Mouse (Mus musculus) neural tube, embryonic 15.5 days (tissue): ENCODE measurements at regions not wholly inside any gene's neighbourhood (a gene's known extent, or its start where the extent isn't known, plus 50 kb on each side); places are given as distances from the start of the nearest gene placed in this dataset.
A peak's percentile ranks its signal among the peaks of the same experiment; 100 is the strongest.

Source experiments
- ATAC-seq: fragments of 200-750 bp; cut with Nextera tagmentation; 2 replicates; pipeline ENCODE4 v1.8.0; 2017; ENCODE audit warnings: mild to moderate bottlenecking, moderate TSS enrichment, moderate library complexity; ENCODE audit not compliant: low FRiP score
- H3K27ac ChIP-seq: fragments of 300-500 bp; sonication (generic); replicated peaks from 2 replicates; pipeline ENCODE4 v1.5.1; 2015; ENCODE audit warnings: mild to moderate bottlenecking, inconsistent platforms
- H3K27me3 ChIP-seq: fragments of 300-500 bp; sonication (generic); replicated peaks from 2 replicates; pipeline ENCODE4 v1.6.1; 2015; ENCODE audit warnings: inconsistent platforms
- H3K36me3 ChIP-seq: fragments of 300-500 bp; sonication (generic); 2 replicates; pipeline ENCODE4 v1.6.1; 2015; ENCODE audit warnings: inconsistent platforms
- H3K4me1 ChIP-seq: fragments of 300-500 bp; sonication (generic); 2 replicates; pipeline ENCODE4 v1.6.1; 2015; ENCODE audit warnings: inconsistent platforms
- H3K4me2 ChIP-seq: fragments of 300-500 bp; sonication (generic); 2 replicates; pipeline ENCODE4 v1.6.1; 2015; ENCODE audit warnings: inconsistent platforms, mild to moderate bottlenecking, moderate library complexity
- H3K4me3 ChIP-seq: fragments of 300-500 bp; sonication (generic); replicated peaks from 2 replicates; pipeline ENCODE4 v1.5.1; 2015; ENCODE audit warnings: mild to moderate bottlenecking, inconsistent platforms
- H3K9ac ChIP-seq: fragments of 300-500 bp; sonication (generic); replicated peaks from 2 replicates; pipeline ENCODE4 v1.6.1; 2015; ENCODE audit warnings: mild to moderate bottlenecking, inconsistent platforms
- H3K9me3 ChIP-seq: fragments of 300-500 bp; sonication (generic); replicated peaks from 2 replicates; pipeline ENCODE4 v1.6.1; 2016; ENCODE audit warnings: inconsistent platforms
- WGBS: fragments of 180-500 bp; shearing (Covaris S2); methylation state at CpG from one replicate; pipeline ENCODE4 v1.1.7; 2015; ENCODE audit warnings: mixed read lengths; 5-methylcytosine and 5-hydroxymethylcytosine counted together

DNA sequence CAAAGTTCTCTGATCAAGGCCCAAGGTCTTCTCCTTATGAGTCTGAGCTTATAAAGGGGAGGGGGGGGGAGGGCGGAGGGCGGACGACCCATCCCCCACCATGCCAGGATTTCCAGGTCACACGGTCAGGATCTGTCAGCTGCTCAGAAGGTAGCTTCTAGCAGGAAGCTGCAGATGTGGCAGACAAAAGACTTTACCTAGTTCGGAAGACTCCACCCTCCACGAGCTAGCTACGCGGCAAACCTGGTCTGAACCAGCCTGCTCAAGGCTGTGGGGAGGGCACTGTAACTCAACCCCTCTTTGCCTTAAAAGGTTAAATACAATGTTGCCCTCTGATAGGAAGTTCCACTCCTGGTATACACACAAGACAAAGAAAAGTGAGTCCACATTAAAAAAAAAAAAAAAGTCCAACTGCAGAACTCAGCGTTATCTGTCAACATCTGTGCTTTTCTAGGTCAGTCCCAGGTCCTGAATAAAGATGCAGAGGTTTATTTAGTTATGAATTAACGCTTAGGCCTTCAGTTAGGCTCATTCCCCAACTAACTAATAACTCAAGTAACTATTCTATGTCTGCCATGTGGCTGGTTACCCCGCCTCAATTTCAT, 108.7 kb downstream of the Rpl14 start:
- Histone ChIP-seq H3K9ac (no peak overlapping the region), H3K9me3 (no peaks in the 10 kb centered on the region), H3K4me1 (peaks cover 25% of the 10 kb centered on the region), H3K27ac (no peak overlapping the region), H3K4me3 (no peak overlapping the region), H3K27me3 (no peaks in the 10 kb centered on the region; the same call in 1 of the 2 replicates), H3K4me2 (no peak overlapping the region), H3K36me3 (no peaks in the 10 kb centered on the region)
- WGBS = 49% methylated on average over 11 of the region's 11 CpGs
- no peak for ATAC-seq

- Histone ChIP-seq H3K9me3 (no peaks in the 10 kb centered on the region), H3K4me1 (peaks cover 10% of the 10 kb centered on the region), H3K27ac (no peak overlapping the region), H3K9ac (no peak overlapping the region), H3K27me3 (no peaks in the 10 kb centered on the region; the same call in 1 of the 2 replicates), H3K4me2 (no peak overlapping the region), H3K4me3 (no peak overlapping the region), H3K36me3 (no peaks in the 10 kb centered on the region)
- no peak for ATAC-seq
- 22% methylated on average over 7 of the region's 7 CpGs for WGBS
Observed at GRCm38 (mm10) chr9:120681404-120681803, 110.2 kb downstream of the Rpl14 start.

GRCm38 (mm10) chr9:120685961-120686360, 114.7 kb downstream of the Rpl14 start:
- H3K4me1 ChIP-seq = peaks cover 23% of the 10 kb centered on the region
- H3K27ac ChIP-seq = no peak overlapping the region
- 16% methylated on average over 6 of the region's 7 CpGs for WGBS
- no peak overlapping the region for H3K4me3 ChIP-seq
- H3K9ac ChIP-seq = no peak overlapping the region
- no peak overlapping the region for H3K4me2 ChIP-seq
- H3K9me3 ChIP-seq = no peaks in the 10 kb centered on the region
- ATAC-seq = no peak
- no peaks in the 10 kb centered on the region for H3K36me3 ChIP-seq
- H3K27me3 ChIP-seq = no peaks in the 10 kb centered on the region

DNA sequence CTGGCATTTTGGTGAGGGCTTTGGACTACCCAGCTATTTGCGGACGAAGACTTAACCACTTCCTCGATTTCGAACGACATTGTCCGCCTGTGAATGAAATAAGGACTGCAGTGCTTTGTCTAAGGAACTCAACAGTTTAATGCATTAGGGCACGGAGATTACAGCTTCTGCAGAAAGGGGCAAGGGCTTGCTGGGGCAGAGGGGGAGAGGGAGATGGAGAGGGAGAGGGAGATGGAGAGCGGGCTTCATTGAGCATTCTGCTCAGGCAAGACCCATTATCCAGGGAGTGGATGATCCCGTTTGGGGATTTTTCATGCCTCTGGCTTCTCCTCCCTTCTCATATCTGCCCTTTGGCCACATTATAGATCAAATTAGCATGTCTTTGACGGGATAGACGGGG, 117.8 kb downstream of the Rpl14 start:
- no peak for ATAC-seq
- no peak overlapping the region for H3K9ac ChIP-seq
- H3K4me1 ChIP-seq = peaks cover 33% of the 10 kb centered on the region
- no peak overlapping the region for H3K4me3 ChIP-seq
- H3K4me2 ChIP-seq = no peak overlapping the region
- no peaks in the 10 kb centered on the region for H3K9me3 ChIP-seq
- H3K27me3 ChIP-seq = no peaks in the 10 kb centered on the region
- H3K36me3 ChIP-seq = no peaks in the 10 kb centered on the region
- no peak overlapping the region for H3K27ac ChIP-seq
- 53% methylated on average over 11 of the region's 11 CpGs for WGBS

GRCm38 (mm10) chr9:120690510-120690909, 119.3 kb downstream of the Rpl14 start:
- Histone ChIP-seq H3K4me1 (peaks cover 33% of the 10 kb centered on the region), H3K4me3 (no peak overlapping the region), H3K36me3 (no peaks in the 10 kb centered on the region), H3K9me3 (no peaks in the 10 kb centered on the region), H3K4me2 (no peak overlapping the region), H3K9ac (no peak overlapping the region), H3K27me3 (no peaks in the 10 kb centered on the region), H3K27ac (peak overlapping the region; percentile 74)
- WGBS = 28% methylated on average over 5 of the region's 5 CpGs
- no peak for ATAC-seq

DNA sequence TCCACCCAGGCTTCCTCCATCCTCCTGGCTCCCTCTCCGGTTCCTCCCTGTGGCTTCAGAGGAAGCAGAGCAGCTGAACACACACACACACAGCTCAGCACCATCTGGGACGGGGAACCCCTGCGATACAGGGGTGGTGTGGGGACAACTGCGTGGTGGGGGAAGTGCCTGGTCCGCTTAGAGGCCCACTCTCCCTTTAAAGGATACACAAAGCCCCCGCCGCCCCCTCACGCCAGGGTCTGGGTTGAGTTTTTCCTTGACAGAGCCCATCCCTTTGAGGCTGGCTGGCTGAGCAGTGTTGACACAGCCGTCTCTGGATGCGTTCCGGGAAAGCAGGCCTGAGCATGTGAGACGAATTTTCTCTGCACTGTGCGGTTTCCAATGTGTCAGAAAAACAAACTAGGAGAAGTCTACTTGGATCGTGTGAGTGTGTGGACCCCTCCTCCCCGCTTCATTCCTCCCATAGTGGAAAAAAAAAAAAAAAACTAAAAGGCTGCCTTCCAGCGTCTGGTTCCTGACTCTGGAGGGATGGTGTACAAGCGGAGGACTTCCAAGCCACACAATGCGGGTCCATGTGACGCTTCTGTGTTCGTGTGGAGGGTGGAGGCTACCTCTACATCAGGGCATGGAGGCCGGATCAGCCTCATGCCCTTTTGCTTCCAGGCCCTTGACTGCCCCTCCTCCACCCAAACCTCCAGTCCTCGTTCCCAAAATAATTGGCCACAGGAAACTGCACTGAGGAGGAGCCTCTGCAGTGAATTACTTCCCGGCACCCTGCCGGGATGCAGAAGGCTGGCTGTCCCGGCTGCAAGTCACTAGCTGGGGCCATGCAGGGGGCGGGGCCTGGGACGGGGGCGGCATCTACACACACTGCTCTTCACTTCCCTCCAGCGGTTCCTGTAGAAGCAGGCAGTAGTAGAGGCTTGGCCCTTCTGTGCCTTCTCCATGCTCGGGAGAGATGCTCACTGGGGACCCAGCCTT, 120.0 kb downstream of the Rpl14 start:
- peak; percentile 77 for ATAC-seq
- no peaks in the 10 kb centered on the region for H3K27me3 ChIP-seq
- H3K9me3 ChIP-seq = no peaks in the 10 kb centered on the region
- H3K27ac ChIP-seq = peak overlapping the region; percentile 74
- no peaks in the 10 kb centered on the region for H3K36me3 ChIP-seq
- peak overlapping the region; percentile 6; the same call in 1 of the 2 replicates for H3K4me3 ChIP-seq
- H3K4me1 ChIP-seq = peaks cover 33% of the 10 kb centered on the region
- peak overlapping the region; percentile 49 for H3K4me2 ChIP-seq
- no peak overlapping the region for H3K9ac ChIP-seq
- WGBS = 5% methylated on average over 30 of the region's 30 CpGs

DNA sequence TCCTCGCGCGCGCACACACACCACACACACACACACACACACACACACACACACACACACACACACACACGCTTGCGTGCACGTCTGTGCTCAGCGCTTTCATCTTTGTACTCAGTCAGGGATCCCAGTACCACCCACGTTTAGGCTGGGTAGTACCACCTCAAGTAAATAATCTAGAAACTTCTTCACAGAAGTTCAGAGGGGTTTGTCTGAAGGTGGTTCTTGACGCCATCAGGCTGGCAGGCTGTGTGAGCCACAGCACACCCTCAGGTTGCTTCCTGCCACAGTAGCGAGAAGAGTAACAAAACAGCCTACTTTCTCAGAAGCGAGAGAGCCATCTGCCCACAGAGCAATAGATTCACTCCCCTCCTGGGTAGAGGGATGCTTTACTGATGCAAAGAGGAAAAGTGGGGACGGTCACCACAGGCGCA, 120.7 kb downstream of the Rpl14 start:
- Histone ChIP-seq H3K27me3 (no peaks in the 10 kb centered on the region), H3K4me1 (peaks cover 33% of the 10 kb centered on the region), H3K9me3 (no peaks in the 10 kb centered on the region), H3K4me3 (peak overlapping the region; percentile 6; the same call in 1 of the 2 replicates), H3K4me2 (peak overlapping the region; percentile 49), H3K36me3 (no peaks in the 10 kb centered on the region), H3K27ac (peak overlapping the region; percentile 74), H3K9ac (no peak overlapping the region)
- WGBS = 18% methylated on average over 12 of the region's 14 CpGs
- 0 out of 2 replicates have a peak, but pooled peaks have one; percentile 19 for ATAC-seq

- H3K4me3 ChIP-seq = no peak overlapping the region
- H3K4me1 ChIP-seq = peaks cover 34% of the 10 kb centered on the region
- H3K27ac ChIP-seq = no peak overlapping the region
- H3K27me3 ChIP-seq = no peaks in the 10 kb centered on the region
- H3K9me3 ChIP-seq = no peaks in the 10 kb centered on the region
- H3K9ac ChIP-seq = no peak overlapping the region
- H3K4me2 ChIP-seq = no peak overlapping the region
- WGBS = 32% methylated on average over 5 of the region's 5 CpGs
- no peaks in the 10 kb centered on the region for H3K36me3 ChIP-seq
- ATAC-seq = no peak
Observed at GRCm38 (mm10) chr9:120694457-120694856, 123.2 kb downstream of the Rpl14 start.

DNA sequence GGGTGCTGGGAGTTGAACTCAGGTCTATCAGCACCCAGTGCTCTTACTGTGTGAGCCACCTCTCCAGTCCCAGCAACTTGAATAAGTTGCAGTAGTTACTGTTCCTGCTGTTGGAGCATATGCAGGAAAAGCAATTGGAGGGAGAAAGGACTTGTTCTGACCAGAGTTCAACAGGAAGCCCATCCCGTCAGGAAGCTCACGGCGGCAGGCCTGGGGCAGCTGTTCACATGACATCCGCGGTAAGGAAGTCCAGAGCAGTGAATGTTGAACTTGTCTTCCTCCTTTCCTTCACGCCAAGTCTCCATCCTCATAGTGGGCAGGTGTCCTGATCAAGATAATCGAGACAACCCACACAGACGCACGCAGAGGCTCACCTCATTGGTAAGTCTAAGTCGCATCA, 124.7 kb downstream of the Rpl14 start:
- Histone ChIP-seq H3K9me3 (no peaks in the 10 kb centered on the region), H3K27me3 (no peaks in the 10 kb centered on the region), H3K4me3 (no peak overlapping the region), H3K4me1 (peaks cover 19% of the 10 kb centered on the region), H3K36me3 (no peaks in the 10 kb centered on the region), H3K27ac (no peak overlapping the region), H3K4me2 (no peak overlapping the region), H3K9ac (no peak overlapping the region)
- WGBS = 88% methylated on average over 10 of the region's 10 CpGs
- ATAC-seq = no peak

DNA sequence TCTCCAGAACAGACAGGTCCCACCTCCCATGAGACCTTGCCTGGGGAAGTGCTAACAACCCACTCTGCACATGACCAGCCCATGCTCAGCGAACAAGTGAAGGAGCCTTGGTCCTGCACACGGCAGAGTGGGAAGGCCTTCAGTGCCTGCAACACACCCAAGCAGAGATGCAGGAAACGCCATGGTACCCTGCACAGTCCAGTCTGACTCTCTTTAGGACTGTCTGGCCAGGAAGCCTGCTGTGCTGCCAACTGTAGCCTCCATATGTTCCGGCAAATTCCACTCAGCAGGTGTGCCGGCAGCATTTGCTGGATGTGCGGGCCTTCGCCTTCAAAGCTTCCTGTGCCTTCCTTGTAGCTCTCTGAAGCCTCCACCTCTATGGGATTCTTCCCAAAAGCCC, 126.5 kb downstream of the Rpl14 start:
- Histone ChIP-seq H3K4me1 (peaks cover 5% of the 10 kb centered on the region; the same call in 1 of the 2 replicates), H3K27me3 (no peaks in the 10 kb centered on the region), H3K36me3 (no peaks in the 10 kb centered on the region)

DNA sequence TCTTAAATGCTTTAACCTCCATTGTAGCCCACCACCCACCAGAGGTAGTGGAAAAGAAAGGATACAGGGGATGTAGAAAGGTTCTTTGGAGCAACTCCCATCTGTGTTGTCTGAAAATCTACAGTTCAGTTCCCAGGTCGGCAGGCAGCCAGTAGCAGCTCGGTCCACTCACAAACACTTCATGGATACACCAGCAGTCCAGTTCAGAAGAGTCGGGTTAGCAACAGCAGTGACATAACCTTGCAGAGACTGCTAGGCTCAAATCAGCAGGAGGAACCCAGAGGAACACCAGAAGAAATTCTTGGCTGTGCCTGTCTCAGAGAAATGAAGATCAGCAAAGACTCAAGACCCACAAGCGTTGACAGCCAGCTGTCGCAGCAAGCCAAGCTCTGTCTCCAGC, 128.5 kb downstream of the Rpl14 start:
- peaks cover 12% of the 10 kb centered on the region for H3K4me1 ChIP-seq
- no peak overlapping the region for H3K4me3 ChIP-seq
- no peak overlapping the region for H3K27ac ChIP-seq
- no peak overlapping the region for H3K4me2 ChIP-seq
- H3K9me3 ChIP-seq = no peaks in the 10 kb centered on the region
- no peak overlapping the region for H3K9ac ChIP-seq
- 90% methylated on average over 5 of the region's 5 CpGs for WGBS
- no peak for ATAC-seq
- no peaks in the 10 kb centered on the region for H3K27me3 ChIP-seq
- no peaks in the 10 kb centered on the region for H3K36me3 ChIP-seq

More for the DNA sequence above, 126.5 kb downstream of the Rpl14 start:
- Histone ChIP-seq H3K27ac (no peak overlapping the region), H3K4me2 (no peak overlapping the region), H3K4me3 (no peak overlapping the region), H3K9ac (no peak overlapping the region), H3K9me3 (no peaks in the 10 kb centered on the region)
- WGBS = 71% methylated on average over 7 of the region's 7 CpGs
- no peak for ATAC-seq

- no peaks in the 10 kb centered on the region for H3K9me3 ChIP-seq
- no peaks in the 10 kb centered on the region for H3K36me3 ChIP-seq
- H3K27me3 ChIP-seq = no peaks in the 10 kb centered on the region
- 74% methylated on average over 7 of the region's 7 CpGs for WGBS
- no peak overlapping the region for H3K4me2 ChIP-seq
- no peak overlapping the region for H3K4me3 ChIP-seq
- no peak for ATAC-seq
- no peak overlapping the region for H3K27ac ChIP-seq
- peaks cover 9% of the 10 kb centered on the region for H3K4me1 ChIP-seq
- H3K9ac ChIP-seq = no peak overlapping the region
Observed at GRCm38 (mm10) chr9:120702836-120703235, 131.6 kb downstream of the Rpl14 start.
